Comparison of ENCODE assay signal across 11 mouse cellular contexts in genomic region chr4:41255564-41256210, GRCm38 (mm10). TPM values are rescaled to one million over a fixed set of nuclear protein-coding genes. Genes with fewer than 3 reads are reported as not detected.
DNase-seq lines count a peak whose midpoint lies in the region; ATAC-seq and TF ChIP-seq lines count a peak whose summit lies in the region.
"Had no signal": no experiment of that assay in that cellular context is flagged by ENCODE, and none has a peak within 500 bp of the region (broad histone marks: within the 10 kb centered on the region; RNA-seq: fewer than 3 reads in every experiment).

No protein-coding gene starts in this region.

- peak; percentile 66 for ATAC-seq in forebrain, postnatal 0 days
- ATAC-seq in forebrain, embryonic 15.5 days (replicated peaks), result no peak
- ATAC-seq in kidney, embryonic 14.5 days (ENCODE audit: low FRiP score, low TSS enrichment), result no peak

- H3K4me1 ChIP-seq in forebrain, postnatal 0 days (ENCODE audit: insufficient read depth), result 0 out of 2 replicates have a peak, but pooled peaks cover 3% of the 10 kb centered on the region
- no peaks in the 10 kb centered on the region for H3K4me1 ChIP-seq in forebrain, embryonic 15.5 days
- H3K4me1 ChIP-seq in kidney, embryonic 14.5 days (ENCODE audit: control insufficient read depth, insufficient read depth, low read length), result no peaks in the 10 kb centered on the region

- DNase-seq in forebrain, postnatal 0 days, result peak; percentile 25
- DNase-seq in frontal cortex, adult 2 months (ENCODE audit: extremely low spot score in 1 of 2, low spot score in 1 of 2), result peak; percentile 62 to 63
- peak; percentile 36 to 38 for DNase-seq in heart, postnatal 10 days
- peak; percentile 34 to 59 for DNase-seq in right cerebral cortex, adult 2 months (ENCODE audit: low spot score in 2 of 2)
- DNase-seq in kidney, postnatal 14 days, result no peak
- DNase-seq in adrenal gland, postnatal 14 days, result no peak
- DNase-seq: kidney, postnatal 36 days; liver, embryonic 13.5 days; midbrain, embryonic 14.5 days had no signal

- H3K4me3 ChIP-seq in forebrain, postnatal 0 days (ENCODE audit: low read depth, low read length), result no peak overlapping the region
- H3K4me3 ChIP-seq in forebrain, embryonic 15.5 days, result no peak overlapping the region
- no peak overlapping the region for H3K4me3 ChIP-seq in kidney, embryonic 14.5 days (ENCODE audit: low read length)
- H3K4me3 ChIP-seq: liver, embryonic 13.5 days had no signal

- no peaks in the 10 kb centered on the region for H3K36me3 ChIP-seq in forebrain, postnatal 0 days (ENCODE audit: insufficient read depth)
- peaks cover 7% of the 10 kb centered on the region for H3K36me3 ChIP-seq in forebrain, embryonic 15.5 days
- peaks cover 7% of the 10 kb centered on the region for H3K36me3 ChIP-seq in kidney, embryonic 14.5 days (ENCODE audit: control insufficient read depth, insufficient read depth, low read length)

- H3K9me3 ChIP-seq in forebrain, postnatal 0 days (ENCODE audit: low read length), result no peaks in the 10 kb centered on the region
- H3K9me3 ChIP-seq in forebrain, embryonic 15.5 days, result no peaks in the 10 kb centered on the region
- no peaks in the 10 kb centered on the region for H3K9me3 ChIP-seq in kidney, embryonic 14.5 days (ENCODE audit: control insufficient read depth, low read length)
- H3K9me3 ChIP-seq: liver, embryonic 13.5 days had no signal

- intact Hi-C loops in heart, postnatal 10 days (cut with DNase I), result no loop called here

- H3K27me3 ChIP-seq in forebrain, postnatal 0 days (ENCODE audit: insufficient read depth, low read length), result no peaks in the 10 kb centered on the region
- H3K27me3 ChIP-seq in forebrain, embryonic 15.5 days, result no peaks in the 10 kb centered on the region
- H3K27me3 ChIP-seq in kidney, embryonic 14.5 days (ENCODE audit: control insufficient read depth, insufficient read depth, low read length), result no peaks in the 10 kb centered on the region
- H3K27me3 ChIP-seq: liver, embryonic 13.5 days had no signal

- TF ChIP-seq CTCF in forebrain, postnatal 0 days (IDR thresholded peaks at IDR 0.05; ENCODE audit: low read depth), result no peak

- 75% methylated on average over 12 of the region's 12 CpGs for WGBS in forebrain, postnatal 0 days
- WGBS in forebrain, embryonic 15.5 days, result 84% methylated on average over 12 of the region's 12 CpGs
- 76% methylated on average over 12 of the region's 12 CpGs for WGBS in kidney, embryonic 14.5 days

- H3K4me2 ChIP-seq in forebrain, postnatal 0 days (ENCODE audit: low read depth), result no peak overlapping the region
- H3K4me2 ChIP-seq in forebrain, embryonic 15.5 days (replicated peaks), result no peak overlapping the region
- H3K4me2 ChIP-seq in kidney, embryonic 14.5 days (replicated peaks; ENCODE audit: low read depth, low read length), result no peak overlapping the region
- H3K4me2 ChIP-seq: liver, embryonic 13.5 days had no signal

- H3K27ac ChIP-seq in forebrain, postnatal 0 days (ENCODE audit: low read depth, low read length), result 0 out of 2 replicates have a peak overlapping the region, but pooled peaks have one; percentile 9
- H3K27ac ChIP-seq in forebrain, embryonic 15.5 days (replicated peaks), result no peak overlapping the region
- no peak overlapping the region for H3K27ac ChIP-seq in kidney, embryonic 14.5 days (ENCODE audit: low read depth, low read length)
- H3K27ac ChIP-seq: liver, embryonic 13.5 days had no signal

- no peak overlapping the region for H3K9ac ChIP-seq in forebrain, postnatal 0 days
- H3K9ac ChIP-seq in forebrain, embryonic 15.5 days (replicated peaks), result no peak overlapping the region
- H3K9ac ChIP-seq in kidney, embryonic 14.5 days (ENCODE audit: low read depth, low read length), result no peak overlapping the region
- H3K9ac ChIP-seq: liver, embryonic 13.5 days had no signal

RNA-seq across cellular contexts. Expression of gene Ubap2, which starts 19.3 kb away (rescaled TPM):
- total RNA-seq in forebrain, postnatal 0 days (2014; rRNA removed), result 15.3 and 16.1 TPM in 2 replicates
- polyA plus RNA-seq in forebrain, postnatal 0 days (2015; fragmentation: Nextera tagmentation; extraction: Ambion mirVana), result 29.3 and 37.3 TPM in 2 replicates
- 54.9 and 58.9 TPM in 2 replicates for polyA plus RNA-seq in forebrain, embryonic 15.5 days (2015; fragmentation: Nextera tagmentation; extraction: Ambion mirVana)
- 28.4 and 32.3 TPM in 2 replicates for polyA plus RNA-seq in frontal cortex, adult 2 months (2012; rRNA removed)
- total RNA-seq in heart, postnatal 10 days (2021), result 10 to 100 TPM; 66.2 to 67.4 TPM
- total RNA-seq in adrenal gland, postnatal 14 days (2021), result 42.1 and 44.8 TPM in 2 replicates
- 37.2 and 65.5 TPM in 2 replicates for polyA plus RNA-seq in kidney, embryonic 14.5 days (2014; fragmentation: Nextera tagmentation; extraction: Ambion mirVana)

RNA-seq across cellular contexts. Expression of gene Dcaf12, which starts 59.0 kb away (rescaled TPM):
- total RNA-seq in forebrain, postnatal 0 days (2014; rRNA removed), result 60.7 and 63.3 TPM in 2 replicates
- 49.9 and 57.3 TPM in 2 replicates for polyA plus RNA-seq in forebrain, postnatal 0 days (2015; fragmentation: Nextera tagmentation; extraction: Ambion mirVana)
- 84.8 and 91.4 TPM in 2 replicates for polyA plus RNA-seq in forebrain, embryonic 15.5 days (2015; fragmentation: Nextera tagmentation; extraction: Ambion mirVana)
- polyA plus RNA-seq in frontal cortex, adult 2 months (2012; rRNA removed), result 33.5 and 35.4 TPM in 2 replicates
- total RNA-seq in heart, postnatal 10 days (2021), result 10 to 100 TPM; 40.6 to 44.9 TPM
- 53.7 and 57.3 TPM in 2 replicates for total RNA-seq in adrenal gland, postnatal 14 days (2021)
- 36.6 and 53.0 TPM in 2 replicates for polyA plus RNA-seq in kidney, embryonic 14.5 days (2014; fragmentation: Nextera tagmentation; extraction: Ambion mirVana)

Comparison
In these comparisons a context has a peak if more than half of its experiments do, and no peak if none do; other contexts are left out.
1. DNase-seq: peak in forebrain, postnatal 0 days (single experiment), frontal cortex, adult 2 months (2 of 2), heart, postnatal 10 days (2 of 2) and right cerebral cortex, adult 2 months (2 of 2); none in kidney, postnatal 14 days (single experiment) and adrenal gland, postnatal 14 days (single experiment).